Mouse (Mus musculus): Measurements from ENCODE around the gene Efs. TPM values are rescaled to one million over a fixed set of nuclear protein-coding genes. Genes with fewer than 3 reads are reported as not detected.

Efs gene
- polyA plus RNA-seq, 1 experiment from 2014 or later, result 30.5 TPM

DNA sequence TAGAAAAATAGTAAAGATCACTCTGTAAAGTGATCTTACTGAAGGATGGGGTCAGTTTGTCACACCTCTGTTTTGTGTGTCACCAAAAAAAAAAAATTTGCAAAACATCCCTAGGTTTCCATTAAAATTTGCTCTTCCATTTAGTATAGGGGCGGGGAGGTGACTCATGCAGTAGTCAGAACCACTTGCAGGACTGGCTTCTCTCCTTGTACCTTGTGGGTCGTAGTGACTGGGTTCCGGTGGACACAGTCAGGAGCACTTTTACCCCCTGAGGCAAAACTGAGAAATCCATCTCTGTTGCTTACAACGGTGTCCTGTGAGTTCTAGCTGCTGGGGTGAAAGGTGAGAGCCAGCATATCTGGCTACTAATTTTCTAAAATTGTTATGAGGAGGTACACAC, 22.3 kb downstream of the Efs start:
- Histone ChIP-seq H3K9me3 (replicated peaks) (no peaks in the 10 kb centered on the region), H3K27ac (no peak overlapping the region), H3K4me2 (no peak overlapping the region), H3K4me1 (no peaks in the 10 kb centered on the region), H3K4me3 (no peak overlapping the region), H3K27me3 (no peaks in the 10 kb centered on the region), H3K36me3 (ENCODE audit: poor library complexity, severe bottlenecking) (peaks cover 57% of the 10 kb centered on the region), H3K9ac (no peak overlapping the region)
- 91% methylated on average over 4 of the region's 4 CpGs for WGBS
- ATAC-seq, result no peak

DNA sequence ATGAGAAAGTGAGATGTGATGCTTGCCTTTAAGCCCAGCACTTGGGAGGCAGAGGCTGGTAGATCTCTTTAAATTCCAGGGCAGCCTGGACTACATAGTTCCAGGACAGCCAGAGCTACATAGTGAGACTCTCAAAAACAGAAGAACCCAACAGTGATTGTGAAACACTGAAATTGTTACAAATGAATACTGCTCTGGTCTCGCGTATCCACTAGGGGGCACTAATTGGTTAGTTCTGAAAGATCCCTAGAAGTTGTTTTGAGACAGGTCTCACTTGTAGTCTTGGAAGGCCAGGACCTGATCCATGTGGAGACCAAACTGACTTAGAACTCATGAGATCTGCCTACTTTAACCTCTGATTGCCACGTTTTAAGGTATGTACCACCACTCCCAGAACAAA, 25.5 kb downstream of the Efs start:
- Histone ChIP-seq H3K4me1 (peaks cover 13% of the 10 kb centered on the region), H3K36me3 (ENCODE audit: poor library complexity, severe bottlenecking) (peaks cover 56% of the 10 kb centered on the region), H3K9me3 (replicated peaks) (no peaks in the 10 kb centered on the region), H3K4me3 (no peak overlapping the region), H3K27ac (no peak overlapping the region), H3K9ac (no peak overlapping the region), H3K4me2 (no peak overlapping the region), H3K27me3 (no peaks in the 10 kb centered on the region)
- 0% methylated on average over 3 of the region's 3 CpGs for WGBS
- peak; percentile 66 for ATAC-seq

DNA sequence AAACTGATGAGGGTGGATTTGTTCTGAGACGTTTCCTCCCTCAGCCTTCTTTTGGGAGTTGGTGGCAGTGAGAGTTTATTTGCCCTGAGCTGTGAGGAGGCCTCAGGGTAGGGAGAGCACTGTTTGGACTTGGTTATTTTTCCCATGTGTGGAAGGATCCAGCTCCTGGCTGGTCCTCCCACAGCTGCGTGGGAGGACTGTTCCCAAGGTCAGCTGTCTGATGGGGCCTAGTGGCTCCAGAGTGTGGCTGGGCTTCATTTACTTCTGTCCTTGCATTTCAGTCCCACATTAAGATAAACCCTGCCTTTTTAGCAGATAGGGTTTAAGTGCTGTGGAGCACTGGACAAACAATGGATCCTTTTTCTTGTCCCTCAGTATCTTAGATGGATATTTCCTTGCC, 28.5 kb downstream of the Efs start:
- peaks cover 19% of the 10 kb centered on the region for H3K4me1 ChIP-seq
- no peak overlapping the region for H3K27ac ChIP-seq
- H3K9me3 ChIP-seq (replicated peaks), result no peaks in the 10 kb centered on the region
- no peaks in the 10 kb centered on the region for H3K27me3 ChIP-seq
- WGBS, result 71% methylated on average over 2 of the region's 2 CpGs
- H3K4me2 ChIP-seq, result no peak overlapping the region
- H3K9ac ChIP-seq, result no peak overlapping the region
- H3K4me3 ChIP-seq, result no peak overlapping the region
- no peak for ATAC-seq
- H3K36me3 ChIP-seq (ENCODE audit: poor library complexity, severe bottlenecking), result peaks cover 39% of the 10 kb centered on the region

DNA sequence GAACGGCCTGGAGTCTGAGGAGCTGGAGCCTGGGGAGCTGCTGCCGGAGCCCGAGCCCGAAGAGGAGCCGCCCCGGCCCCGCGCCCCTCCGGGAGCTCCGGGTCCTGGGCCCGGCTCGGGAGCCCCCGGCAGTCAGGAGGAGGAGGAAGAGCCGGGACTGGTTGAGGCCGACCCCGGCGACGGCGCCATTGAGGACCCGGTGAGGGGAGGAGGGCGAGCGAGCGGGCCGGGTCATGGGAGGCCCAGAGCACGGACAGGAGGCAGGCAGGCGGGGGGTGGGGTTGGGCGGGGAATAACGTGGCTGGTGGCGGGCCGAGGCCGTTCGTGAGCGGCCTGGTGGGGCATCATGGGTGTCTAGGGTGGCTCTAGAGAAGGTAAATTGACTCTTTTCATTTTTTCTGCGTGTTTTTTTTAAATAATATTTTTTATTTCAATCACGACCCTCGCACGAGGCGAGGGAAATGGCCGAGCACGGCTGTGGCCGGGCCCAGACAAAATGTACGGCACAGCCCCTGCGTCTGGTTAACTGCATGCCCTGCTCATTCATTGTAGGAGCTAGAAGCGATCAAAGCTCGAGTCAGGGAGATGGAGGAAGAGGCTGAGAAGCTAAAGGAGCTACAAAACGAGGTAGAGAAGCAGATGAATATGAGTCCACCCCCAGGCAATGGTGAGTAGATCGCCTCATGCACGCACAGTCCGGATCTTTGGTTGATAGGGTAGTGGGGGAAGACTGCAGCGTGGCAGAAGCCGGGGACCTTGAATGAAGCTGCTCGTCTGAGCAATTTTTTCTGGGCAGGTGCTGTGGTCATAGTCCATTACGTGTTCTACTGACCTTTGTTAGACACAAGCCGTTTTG, 31.4 kb downstream of the Efs start:
- Histone ChIP-seq H3K9ac (peak overlapping the region; percentile 98), H3K4me3 (peak overlapping the region; percentile 93), H3K4me2 (peak overlapping the region; percentile 76), H3K36me3 (ENCODE audit: poor library complexity, severe bottlenecking) (peaks cover 39% of the 10 kb centered on the region), H3K4me1 (peaks cover 19% of the 10 kb centered on the region), H3K27ac (peak overlapping the region; percentile 94), H3K27me3 (no peaks in the 10 kb centered on the region), H3K9me3 (replicated peaks) (no peaks in the 10 kb centered on the region)
- ATAC-seq, result peak; percentile 44
- under 1% methylated on average over 49 of the region's 54 CpGs for WGBS

DNA sequence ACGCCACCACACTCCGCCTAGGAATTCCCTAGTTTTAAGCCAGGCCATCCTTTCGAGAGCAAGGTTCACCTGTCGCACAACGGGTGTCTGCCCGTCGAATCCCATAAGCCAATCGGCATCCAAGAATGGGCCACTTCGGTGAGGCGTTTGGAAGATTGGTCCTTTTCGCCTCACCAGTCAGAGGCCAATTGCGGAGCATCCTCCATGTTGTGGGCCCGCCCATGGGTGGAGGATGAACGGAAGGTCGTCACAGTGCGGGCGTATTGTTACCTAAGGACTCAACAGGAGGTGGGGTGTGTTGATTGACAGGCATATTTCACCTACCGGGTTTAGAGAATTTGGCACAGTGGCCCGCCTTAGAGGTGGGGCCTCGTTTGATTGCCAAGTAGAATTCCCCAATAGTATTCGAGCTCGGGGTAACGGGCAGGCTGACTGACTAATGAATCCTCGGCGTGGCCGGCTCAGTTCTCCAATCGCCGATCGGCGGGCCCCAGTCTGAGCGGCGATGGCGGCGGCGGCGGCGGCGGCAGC, 32.2 kb downstream of the Efs start:
- Histone ChIP-seq H3K27me3 (no peaks in the 10 kb centered on the region), H3K4me3 (peak overlapping the region; percentile 93), H3K36me3 (ENCODE audit: poor library complexity, severe bottlenecking) (peaks cover 31% of the 10 kb centered on the region), H3K9me3 (replicated peaks) (no peaks in the 10 kb centered on the region), H3K4me2 (peak overlapping the region; percentile 76), H3K27ac (peak overlapping the region; percentile 94), H3K9ac (peak overlapping the region; percentile 98), H3K4me1 (peaks cover 19% of the 10 kb centered on the region)
- ATAC-seq, result peak; percentile 98
- under 1% methylated on average over 38 of the region's 38 CpGs for WGBS

DNA sequence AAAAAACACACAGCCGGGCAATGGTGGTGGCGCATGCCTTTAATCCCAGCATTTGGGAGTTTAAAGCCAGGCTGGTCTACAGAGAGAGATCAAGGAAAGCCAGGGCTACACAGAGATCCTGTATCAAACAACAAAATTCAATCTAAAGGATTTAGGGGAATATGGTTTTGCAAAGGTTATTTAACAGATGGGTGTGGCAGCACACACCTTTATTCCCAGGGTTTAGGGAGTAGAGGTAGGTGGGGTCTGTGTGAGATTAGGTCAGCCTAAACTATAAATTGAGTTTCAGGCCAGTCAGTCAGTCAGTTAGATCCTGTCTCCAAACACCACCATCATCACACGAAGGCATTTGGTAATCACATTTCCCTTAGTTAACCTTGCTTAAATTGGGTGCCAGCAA, 33.7 kb downstream of the Efs start, which contains the start of gene Pabpn1:
TSS of gene Pabpn1 (plus strand) at position 301 of the 400 bp plus-strand sequence.
- Histone ChIP-seq H3K36me3 (ENCODE audit: poor library complexity, severe bottlenecking) (peaks cover 22% of the 10 kb centered on the region), H3K27ac (peak within 1 kb of the TSS; percentile 82), H3K9ac (peak within 1 kb of the TSS; percentile 49; the same call in 1 of the 2 replicates), H3K9me3 (replicated peaks) (no peaks in the 10 kb centered on the region), H3K4me3 (peak within 1 kb of the TSS; percentile 93), H3K27me3 (no peaks in the 10 kb centered on the region), H3K4me2 (peak within 1 kb of the TSS; percentile 76), H3K4me1 (peaks cover 19% of the 10 kb centered on the region)
- 86% methylated on average over 3 of the region's 3 CpGs for WGBS
- no peak for ATAC-seq

DNA sequence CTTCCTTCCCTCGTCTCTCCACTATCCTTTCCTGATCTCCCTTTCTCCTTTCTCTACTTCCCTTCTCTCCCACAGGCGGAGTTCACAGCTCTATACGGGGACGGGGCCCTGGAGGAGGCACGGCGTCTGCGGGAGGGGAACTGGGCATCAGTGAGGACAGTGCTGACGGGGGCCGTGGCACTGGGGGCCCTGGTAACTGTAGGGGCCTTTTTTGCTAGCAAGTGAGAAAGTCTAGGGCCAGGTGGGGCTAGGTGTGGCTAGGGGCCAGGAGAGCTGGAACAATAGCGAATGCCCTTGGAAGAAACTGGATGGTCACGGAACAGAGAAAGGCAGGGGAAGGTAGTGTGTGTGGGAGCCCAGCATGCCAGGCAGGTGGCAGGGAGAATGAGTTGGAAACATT, 40.6 kb downstream of the Efs start:
- Histone ChIP-seq H3K4me3 (no peak overlapping the region), H3K9me3 (replicated peaks) (no peaks in the 10 kb centered on the region), H3K27ac (no peak overlapping the region), H3K36me3 (ENCODE audit: poor library complexity, severe bottlenecking) (peaks cover 21% of the 10 kb centered on the region), H3K4me2 (peak overlapping the region; percentile 72; the same call in 1 of the 2 replicates), H3K4me1 (peaks cover 24% of the 10 kb centered on the region), H3K9ac (peak overlapping the region; percentile 81; the same call in 1 of the 2 replicates), H3K27me3 (no peaks in the 10 kb centered on the region)
- no peak for ATAC-seq
- 90% methylated on average over 11 of the region's 11 CpGs for WGBS

DNA sequence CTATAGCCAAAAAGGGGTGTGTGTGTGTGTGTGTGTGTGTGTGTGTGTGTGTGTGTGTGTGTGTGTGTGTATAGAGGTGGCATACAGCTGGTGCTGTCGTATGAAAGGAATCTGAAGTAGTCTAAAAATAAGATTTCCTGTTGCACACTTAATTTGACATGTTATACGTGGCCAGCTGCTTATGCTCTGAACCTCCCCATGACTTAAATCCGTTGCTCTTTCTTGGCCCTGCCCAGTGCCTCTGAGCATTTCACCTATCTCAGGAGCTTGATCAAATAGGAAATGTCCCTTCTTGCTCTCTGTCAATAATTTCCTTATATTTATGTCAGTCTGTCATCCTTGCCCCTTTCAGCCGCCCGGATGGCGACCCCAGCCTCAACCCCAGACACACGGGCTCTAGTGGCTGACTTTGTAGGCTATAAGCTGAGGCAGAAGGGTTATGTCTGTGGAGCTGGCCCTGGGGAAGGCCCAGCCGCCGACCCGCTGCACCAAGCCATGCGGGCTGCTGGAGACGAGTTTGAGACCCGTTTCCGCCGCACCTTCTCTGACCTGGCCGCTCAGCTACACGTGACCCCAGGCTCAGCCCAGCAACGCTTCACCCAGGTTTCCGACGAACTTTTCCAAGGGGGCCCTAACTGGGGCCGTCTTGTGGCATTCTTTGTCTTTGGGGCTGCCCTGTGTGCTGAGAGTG, 41.8 kb downstream of the Efs start:
- no peak; the same call in 1 of the 2 replicates for ATAC-seq

DNA sequence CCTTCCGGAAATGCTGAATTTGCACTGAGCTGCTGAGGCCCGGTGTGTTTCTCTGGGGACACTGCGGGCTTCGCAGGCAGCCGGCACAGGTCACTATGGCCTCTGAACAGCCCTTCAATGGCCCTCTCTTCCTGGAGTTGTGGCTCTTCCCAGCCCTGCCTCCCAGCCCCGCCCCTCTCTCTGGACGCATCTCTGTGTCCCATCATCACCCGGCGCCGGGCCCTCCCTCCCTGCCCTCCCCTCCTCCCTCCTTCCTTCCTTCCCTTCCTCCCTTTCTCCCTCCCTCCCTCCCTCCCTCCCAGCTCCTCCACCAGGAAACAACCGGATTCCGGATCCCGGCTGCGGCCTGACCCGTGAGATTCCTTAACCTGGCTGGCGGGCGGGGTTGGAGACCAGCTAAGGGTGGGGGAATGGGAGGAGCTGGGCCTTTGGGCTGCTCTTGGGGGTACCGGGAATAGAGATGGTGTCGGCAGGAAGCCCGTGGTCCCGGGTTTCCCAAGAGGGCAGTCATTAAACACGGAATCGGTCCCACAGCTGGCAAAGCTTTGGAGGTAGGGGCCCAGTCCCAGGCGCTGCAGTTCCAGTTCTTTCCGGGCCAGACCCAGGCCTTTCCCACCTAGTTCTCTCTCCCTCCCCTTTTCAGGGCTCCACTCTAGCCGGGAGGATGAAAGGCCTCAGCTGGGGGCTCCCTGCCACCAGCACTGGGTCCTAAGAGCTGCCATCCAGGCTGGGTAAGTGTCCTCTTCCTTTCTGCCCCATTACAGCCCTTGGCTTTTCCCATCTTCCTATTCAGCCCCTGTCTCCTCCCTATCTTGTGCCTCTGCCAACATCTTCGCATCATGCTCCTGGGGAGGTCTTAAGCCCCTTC, 42.5 kb downstream of the Efs start, which contains the start of the genes Bcl2l2 and Gm20521:
TSS of gene Bcl2l2 (plus strand) at position 224 of the 868 bp plus-strand sequence.
TSS of gene Gm20521 (plus strand) at position 288 of the 868 bp plus-strand sequence.
- Histone ChIP-seq H3K9ac (peak within 1 kb of the TSS; percentile 81), H3K4me1 (peaks cover 24% of the 10 kb centered on the region), H3K27me3 (peaks cover 4% of the 10 kb centered on the region; the same call in 1 of the 2 replicates), H3K27ac (peak within 1 kb of the TSS; percentile 90), H3K9me3 (replicated peaks) (no peaks in the 10 kb centered on the region), H3K4me3 (peak within 1 kb of the TSS; percentile 68), H3K36me3 (ENCODE audit: poor library complexity, severe bottlenecking) (peaks cover 21% of the 10 kb centered on the region), H3K4me2 (peak within 1 kb of the TSS; percentile 72)
- peak; percentile 86 for ATAC-seq
- WGBS, result under 1% methylated on average over 26 of the region's 27 CpGs

More for the DNA sequence above, 41.8 kb downstream of the Efs start:
- Histone ChIP-seq H3K27me3 (no peaks in the 10 kb centered on the region), H3K27ac (peak overlapping the region; percentile 90), H3K9me3 (replicated peaks) (no peaks in the 10 kb centered on the region), H3K9ac (peak overlapping the region; percentile 81), H3K36me3 (ENCODE audit: poor library complexity, severe bottlenecking) (peaks cover 21% of the 10 kb centered on the region), H3K4me2 (peak overlapping the region; percentile 72), H3K4me1 (peaks cover 24% of the 10 kb centered on the region), H3K4me3 (peak overlapping the region; percentile 68)
- WGBS, result 32% methylated on average over 21 of the region's 21 CpGs

DNA sequence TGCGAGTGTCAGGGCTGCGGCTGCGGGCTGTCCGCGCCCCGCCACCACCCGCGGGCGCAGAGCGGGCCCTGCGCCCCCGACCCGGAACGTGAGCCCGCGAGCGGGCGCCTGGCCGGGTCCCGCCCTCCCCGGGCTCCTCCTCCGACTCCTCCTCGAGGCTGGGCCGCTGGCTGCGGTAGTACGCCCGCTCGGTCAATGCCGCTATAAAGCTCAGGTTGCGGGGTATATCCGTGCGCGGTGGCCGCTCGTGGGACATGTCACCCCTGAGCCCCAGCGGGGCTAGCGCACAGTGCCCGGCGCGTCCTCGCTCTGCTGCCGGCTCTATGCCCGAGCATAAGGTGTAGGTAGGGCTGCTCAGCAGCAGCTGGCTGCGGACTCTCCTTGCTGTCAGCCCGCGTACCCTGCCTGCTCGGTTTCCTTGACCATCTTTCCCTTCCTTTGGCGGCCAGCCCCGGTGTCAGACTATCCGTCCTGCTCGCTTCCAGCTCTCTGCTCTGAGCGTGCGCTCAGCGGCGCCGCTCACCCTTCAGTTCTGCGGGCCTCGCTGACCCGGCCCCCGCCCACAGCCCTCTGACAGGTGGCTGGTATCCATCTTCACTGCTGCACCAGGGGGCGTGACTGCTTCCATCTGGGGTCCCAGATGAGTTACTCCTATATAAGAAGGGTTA, 48.7 kb downstream of the Efs start, which contains the start of gene Ppp1r3e:
TSS of gene Ppp1r3e (minus strand) at position 503 of the 668 bp plus-strand sequence.
- H3K9ac ChIP-seq, result peak within 1 kb of the TSS; percentile 91
- H3K27ac ChIP-seq, result peak within 1 kb of the TSS; percentile 90
- under 1% methylated on average over 58 of the region's 61 CpGs for WGBS
- no peaks in the 10 kb centered on the region for H3K9me3 ChIP-seq (replicated peaks)
- peaks cover 16% of the 10 kb centered on the region for H3K4me1 ChIP-seq
- H3K4me2 ChIP-seq, result peak within 1 kb of the TSS; percentile 99
- peaks cover 7% of the 10 kb centered on the region; the same call in 1 of the 2 replicates for H3K27me3 ChIP-seq
- peak within 1 kb of the TSS; percentile 77 for H3K4me3 ChIP-seq
- H3K36me3 ChIP-seq (ENCODE audit: poor library complexity, severe bottlenecking), result no peaks in the 10 kb centered on the region
- ATAC-seq, result peak; percentile 84
